Mouse (Mus musculus) CH12.LX (cell line): ENCODE data around the gene Washc3.

Experiments used
- BHLHE40 ChIP-seq: IDR thresholded peaks from 2 replicates; pipeline ENCODE4 v1.6.1; 2011; ENCODE audit warnings: mild to moderate bottlenecking, low read depth, low read length, improper control_type of control experiment
- CHD1 ChIP-seq: IDR thresholded peaks from 2 replicates; pipeline ENCODE4 v1.6.1; 2012; ENCODE audit warnings: low read depth, low read length, improper control_type of control experiment, inconsistent platforms
- CTCF ChIP-seq, 2 experiments: IDR thresholded peaks in 1 of 2; conservative IDR thresholded peaks in 1 of 2; 2 replicates each; pipeline ENCODE4 v1.5.1; 2011 to 2012; ENCODE audit warnings: low read depth in 2 of 2, low read length in 2 of 2, improper control_type of control experiment in 1 of 2, inconsistent platforms in 1 of 2, mild to moderate bottlenecking in 1 of 2, moderate library complexity in 1 of 2
- E2F4 ChIP-seq: IDR thresholded peaks from 2 replicates; pipeline ENCODE4 v1.6.1; 2011; ENCODE audit warnings: low read depth, low read length, improper control_type of control experiment; ENCODE audit not compliant: insufficient replicate concordance
- EP300 ChIP-seq: IDR thresholded peaks from 2 replicates; pipeline ENCODE4 v1.6.1; 2011; ENCODE audit warnings: low read length, improper control_type of control experiment
- MEF2A ChIP-seq: IDR thresholded peaks from 2 replicates; pipeline ENCODE4 v1.6.1; 2014; ENCODE audit warnings: low read depth, mild to moderate bottlenecking, inconsistent platforms, low read length, improper control_type of control experiment, borderline replicate concordance
- MYC ChIP-seq: IDR thresholded peaks from 2 replicates; pipeline ENCODE4 v1.6.1; 2011; ENCODE audit warnings: low read depth, mild to moderate bottlenecking, improper control_type of control experiment, low read length
- POLR2A ChIP-seq: IDR thresholded peaks from 2 replicates; pipeline ENCODE4 v1.6.1; 2011; ENCODE audit warnings: low read depth, mild to moderate bottlenecking, improper control_type of control experiment, low read length
- SIN3A ChIP-seq: IDR thresholded peaks from 2 replicates; pipeline ENCODE4 v1.6.1; 2012; ENCODE audit warnings: low read length, improper control_type of control experiment, inconsistent platforms
- TCF12 ChIP-seq: IDR thresholded peaks from 2 replicates; pipeline ENCODE4 v1.6.1; 2014; ENCODE audit warnings: low read depth, mild to moderate bottlenecking, inconsistent platforms, low read length, improper control_type of control experiment
- ZMIZ1 ChIP-seq: IDR thresholded peaks from 2 replicates; pipeline ENCODE4 v1.6.1; 2012; ENCODE audit warnings: low read depth, mild to moderate bottlenecking, inconsistent platforms, low read length, improper control_type of control experiment

DNA sequence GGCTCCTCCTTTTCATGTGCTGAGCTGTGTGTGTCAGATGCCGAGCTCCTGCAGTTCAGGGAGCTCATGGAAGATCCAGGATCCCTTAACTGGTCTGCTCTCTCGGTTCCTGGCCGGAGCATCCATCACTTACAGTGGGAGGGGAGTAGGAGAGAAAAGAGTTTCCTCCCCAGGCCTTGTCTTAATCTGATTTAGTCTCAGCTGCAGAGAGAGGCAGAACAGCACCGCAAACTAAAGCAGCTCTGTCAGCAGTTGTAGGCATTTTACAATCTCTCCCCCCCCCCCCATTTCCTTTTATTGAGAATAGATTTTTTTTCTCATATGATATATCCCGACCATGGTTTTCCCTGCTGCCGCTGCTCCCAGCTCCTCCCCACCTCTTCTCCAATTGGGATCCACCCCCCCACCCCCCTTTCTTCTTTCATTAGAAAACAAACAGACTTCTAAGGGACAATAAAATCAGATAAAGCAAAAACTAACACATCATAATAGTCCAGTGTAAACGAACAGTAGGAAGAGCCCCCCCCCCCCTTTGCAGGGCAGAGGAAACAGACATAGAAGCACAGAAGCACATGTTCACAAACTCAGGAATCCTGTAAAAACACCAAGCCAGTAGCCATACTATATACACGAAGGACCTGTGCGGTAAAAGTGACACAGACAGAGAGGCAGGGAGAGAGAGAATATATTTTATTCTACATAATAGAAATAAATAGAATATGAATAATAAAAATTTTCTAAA, 51.4 kb downstream of the Washc3 start:
- TF ChIP-seq BHLHE40 = no peak
- TF ChIP-seq CTCF (conservative IDR thresholded peaks at IDR 0.05 in 1 of 2, IDR thresholded peaks at IDR 0.05 in 1 of 2; ENCODE audit: low read depth in 2 of 2, low read length in 2 of 2) = no peak
- no peak for TF ChIP-seq CHD1
- TF ChIP-seq SIN3A = no peak
- no peak for TF ChIP-seq E2F4
- TF ChIP-seq TCF12 = no peak
- no peak for TF ChIP-seq POLR2A
- TF ChIP-seq ZMIZ1 = no peak
- no peak for TF ChIP-seq MEF2A
- TF ChIP-seq EP300 = no peak
- TF ChIP-seq MYC = no peak
